Mouse (Mus musculus) neural tube, embryonic 15.5 days (tissue): ENCODE measurements at regions not wholly inside any gene's neighbourhood (a gene's known extent, or its start where the extent isn't known, plus 50 kb on each side); places are given as distances from the start of the nearest gene placed in this dataset.
A peak's percentile ranks its signal among the peaks of the same experiment; 100 is the strongest.

Experiments used
- ATAC-seq: fragments of 200-750 bp; cut with Nextera tagmentation; 2 replicates; pipeline ENCODE4 v1.8.0; 2017; ENCODE audit warnings: mild to moderate bottlenecking, moderate TSS enrichment, moderate library complexity; ENCODE audit not compliant: low FRiP score
- H3K27ac ChIP-seq: fragments of 300-500 bp; sonication (generic); replicated peaks from 2 replicates; pipeline ENCODE4 v1.5.1; 2015; ENCODE audit warnings: mild to moderate bottlenecking, inconsistent platforms
- H3K27me3 ChIP-seq: fragments of 300-500 bp; sonication (generic); replicated peaks from 2 replicates; pipeline ENCODE4 v1.6.1; 2015; ENCODE audit warnings: inconsistent platforms
- H3K36me3 ChIP-seq: fragments of 300-500 bp; sonication (generic); 2 replicates; pipeline ENCODE4 v1.6.1; 2015; ENCODE audit warnings: inconsistent platforms
- H3K4me1 ChIP-seq: fragments of 300-500 bp; sonication (generic); 2 replicates; pipeline ENCODE4 v1.6.1; 2015; ENCODE audit warnings: inconsistent platforms
- H3K4me2 ChIP-seq: fragments of 300-500 bp; sonication (generic); 2 replicates; pipeline ENCODE4 v1.6.1; 2015; ENCODE audit warnings: inconsistent platforms, mild to moderate bottlenecking, moderate library complexity
- H3K4me3 ChIP-seq: fragments of 300-500 bp; sonication (generic); replicated peaks from 2 replicates; pipeline ENCODE4 v1.5.1; 2015; ENCODE audit warnings: mild to moderate bottlenecking, inconsistent platforms
- H3K9ac ChIP-seq: fragments of 300-500 bp; sonication (generic); replicated peaks from 2 replicates; pipeline ENCODE4 v1.6.1; 2015; ENCODE audit warnings: mild to moderate bottlenecking, inconsistent platforms
- H3K9me3 ChIP-seq: fragments of 300-500 bp; sonication (generic); replicated peaks from 2 replicates; pipeline ENCODE4 v1.6.1; 2016; ENCODE audit warnings: inconsistent platforms
- WGBS: fragments of 180-500 bp; shearing (Covaris S2); methylation state at CpG from one replicate; pipeline ENCODE4 v1.1.7; 2015; ENCODE audit warnings: mixed read lengths; 5-methylcytosine and 5-hydroxymethylcytosine counted together

- Histone ChIP-seq H3K4me1 (no peaks in the 10 kb centered on the region), H3K27ac (no peak overlapping the region), H3K36me3 (no peaks in the 10 kb centered on the region), H3K27me3 (no peaks in the 10 kb centered on the region), H3K9ac (no peak overlapping the region), H3K4me3 (no peak overlapping the region), H3K4me2 (peak overlapping the region; percentile 17; the same call in 1 of the 2 replicates), H3K9me3 (no peaks in the 10 kb centered on the region)
- WGBS, result 78% methylated on average over 10 of the region's 10 CpGs
- ATAC-seq, result no peak
These were observed 205.3 kb upstream of the Onecut1 start for GRCm38 (mm10) chr9:74656392-74656791.

- no peaks in the 10 kb centered on the region for H3K27me3 ChIP-seq
- no peak overlapping the region for H3K27ac ChIP-seq
- 91% methylated on average over 4 of the region's 4 CpGs for WGBS
- no peaks in the 10 kb centered on the region for H3K4me1 ChIP-seq
- no peak overlapping the region for H3K4me2 ChIP-seq
- H3K9me3 ChIP-seq, result no peaks in the 10 kb centered on the region
- H3K4me3 ChIP-seq, result no peak overlapping the region
- no peaks in the 10 kb centered on the region for H3K36me3 ChIP-seq
- H3K9ac ChIP-seq, result no peak overlapping the region
- ATAC-seq, result no peak
These were observed 190.3 kb upstream of the Onecut1 start for GRCm38 (mm10) chr9:74671356-74671952.

DNA sequence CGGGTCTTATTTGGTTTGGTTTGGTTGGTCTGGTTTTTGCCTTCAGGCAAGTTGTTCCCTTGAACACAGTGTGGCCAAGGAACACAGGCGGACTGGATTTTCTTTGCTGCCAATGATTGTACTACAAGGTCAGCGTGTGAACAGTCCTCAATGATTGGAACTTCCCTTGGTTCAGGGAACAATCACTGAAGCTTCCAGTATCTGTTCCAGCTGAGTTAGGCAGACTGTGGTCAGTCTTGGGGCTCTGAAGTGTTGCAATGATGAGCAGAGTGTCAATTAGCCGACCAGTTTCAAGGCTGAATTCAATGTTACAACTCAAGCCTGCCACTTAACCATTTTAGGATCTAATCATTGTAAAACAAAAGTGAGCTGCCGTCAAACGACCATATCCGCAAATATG, 189.5 kb upstream of the Onecut1 start:
- 86% methylated on average over 7 of the region's 7 CpGs for WGBS
- H3K4me2 ChIP-seq, result no peak overlapping the region

GRCm38 (mm10) chr9:74698229-74698628, 163.5 kb upstream of the Onecut1 start:
- Histone ChIP-seq H3K4me2 (no peak overlapping the region), H3K9me3 (no peaks in the 10 kb centered on the region), H3K36me3 (no peaks in the 10 kb centered on the region), H3K4me1 (peaks cover 3% of the 10 kb centered on the region; the same call in 1 of the 2 replicates), H3K27ac (no peak overlapping the region), H3K9ac (no peak overlapping the region), H3K4me3 (no peak overlapping the region), H3K27me3 (no peaks in the 10 kb centered on the region)
- WGBS, result 53% methylated on average over 8 of the region's 8 CpGs
- no peak for ATAC-seq

More for the DNA sequence above, 189.5 kb upstream of the Onecut1 start:
- Histone ChIP-seq H3K9me3 (no peaks in the 10 kb centered on the region), H3K27me3 (no peaks in the 10 kb centered on the region), H3K4me3 (no peak overlapping the region), H3K36me3 (no peaks in the 10 kb centered on the region), H3K4me1 (no peaks in the 10 kb centered on the region), H3K27ac (no peak overlapping the region), H3K9ac (no peak overlapping the region)
- no peak for ATAC-seq

GRCm38 (mm10) chr9:74705698-74706097, 156.0 kb upstream of the Onecut1 start:
- 44% methylated on average over 4 of the region's 4 CpGs for WGBS
- no peak overlapping the region for H3K9ac ChIP-seq
- H3K36me3 ChIP-seq, result no peaks in the 10 kb centered on the region
- no peaks in the 10 kb centered on the region for H3K27me3 ChIP-seq
- H3K4me2 ChIP-seq, result no peak overlapping the region
- no peaks in the 10 kb centered on the region for H3K9me3 ChIP-seq
- peaks cover 13% of the 10 kb centered on the region for H3K4me1 ChIP-seq
- no peak overlapping the region for H3K27ac ChIP-seq
- ATAC-seq, result no peak
- H3K4me3 ChIP-seq, result no peak overlapping the region

- Histone ChIP-seq H3K4me2 (no peak overlapping the region), H3K9me3 (no peaks in the 10 kb centered on the region)
- 48% methylated on average over 1 of the region's 1 CpGs for WGBS
These were observed 154.1 kb upstream of the Onecut1 start for GRCm38 (mm10) chr9:74707608-74708007.

GRCm38 (mm10) chr9:74711698-74712097, 150.0 kb upstream of the Onecut1 start:
- ATAC-seq, result no peak

More at GRCm38 (mm10) chr9:74707608-74708007, 154.1 kb upstream of the Onecut1 start:
- H3K4me1 ChIP-seq, result peaks cover 10% of the 10 kb centered on the region
- no peak overlapping the region for H3K9ac ChIP-seq
- H3K27ac ChIP-seq, result no peak overlapping the region
- ATAC-seq, result no peak
- H3K4me3 ChIP-seq, result no peak overlapping the region
- H3K36me3 ChIP-seq, result no peaks in the 10 kb centered on the region
- H3K27me3 ChIP-seq, result no peaks in the 10 kb centered on the region

GRCm38 (mm10) chr9:74732451-74732850, 129.3 kb upstream of the Onecut1 start:
- ATAC-seq, result no peak
- Histone ChIP-seq H3K27me3 (no peaks in the 10 kb centered on the region), H3K27ac (no peak overlapping the region), H3K4me1 (no peaks in the 10 kb centered on the region), H3K4me2 (no peak overlapping the region), H3K36me3 (no peaks in the 10 kb centered on the region), H3K4me3 (no peak overlapping the region), H3K9me3 (no peaks in the 10 kb centered on the region), H3K9ac (no peak overlapping the region)
- WGBS, result 82% methylated on average over 5 of the region's 5 CpGs

More at GRCm38 (mm10) chr9:74711698-74712097, 150.0 kb upstream of the Onecut1 start:
- Histone ChIP-seq H3K9me3 (no peaks in the 10 kb centered on the region), H3K4me1 (peaks cover 5% of the 10 kb centered on the region; the same call in 1 of the 2 replicates), H3K27me3 (no peaks in the 10 kb centered on the region), H3K4me3 (no peak overlapping the region), H3K9ac (no peak overlapping the region), H3K36me3 (no peaks in the 10 kb centered on the region), H3K27ac (no peak overlapping the region), H3K4me2 (no peak overlapping the region)
- 88% methylated on average over 10 of the region's 10 CpGs for WGBS

- Histone ChIP-seq H3K4me3 (no peak overlapping the region), H3K27ac (no peak overlapping the region), H3K9me3 (no peaks in the 10 kb centered on the region), H3K4me1 (no peaks in the 10 kb centered on the region), H3K9ac (no peak overlapping the region), H3K27me3 (no peaks in the 10 kb centered on the region), H3K4me2 (no peak overlapping the region), H3K36me3 (no peaks in the 10 kb centered on the region)
- ATAC-seq, result no peak
- 81% methylated on average over 2 of the region's 2 CpGs for WGBS
These were observed 119.8 kb upstream of the Onecut1 start for GRCm38 (mm10) chr9:74741949-74742348.

DNA sequence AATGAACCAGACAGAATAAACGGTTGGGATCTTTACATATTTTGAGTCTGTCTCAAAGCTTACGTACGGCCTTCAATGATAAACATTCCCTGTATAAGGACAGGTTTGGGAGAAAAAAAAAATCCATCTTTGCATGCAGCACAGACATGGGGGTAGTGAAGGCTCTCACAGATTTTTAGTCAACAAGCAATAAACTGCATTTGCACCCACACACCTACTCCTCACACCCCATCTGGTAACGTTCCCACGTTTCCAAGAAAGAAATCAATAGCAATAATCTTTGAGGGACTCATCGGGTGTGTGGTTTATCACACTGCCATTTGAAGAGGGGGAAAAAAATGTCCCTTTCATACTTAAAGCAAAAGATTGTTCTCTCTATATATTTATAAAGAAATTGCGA, 113.8 kb upstream of the Onecut1 start:
- Histone ChIP-seq H3K4me1 (no peaks in the 10 kb centered on the region), H3K4me2 (no peak overlapping the region), H3K36me3 (no peaks in the 10 kb centered on the region), H3K9ac (no peak overlapping the region), H3K9me3 (no peaks in the 10 kb centered on the region), H3K4me3 (no peak overlapping the region), H3K27ac (no peak overlapping the region), H3K27me3 (no peaks in the 10 kb centered on the region)
- 84% methylated on average over 7 of the region's 7 CpGs for WGBS
- ATAC-seq, result no peak

DNA sequence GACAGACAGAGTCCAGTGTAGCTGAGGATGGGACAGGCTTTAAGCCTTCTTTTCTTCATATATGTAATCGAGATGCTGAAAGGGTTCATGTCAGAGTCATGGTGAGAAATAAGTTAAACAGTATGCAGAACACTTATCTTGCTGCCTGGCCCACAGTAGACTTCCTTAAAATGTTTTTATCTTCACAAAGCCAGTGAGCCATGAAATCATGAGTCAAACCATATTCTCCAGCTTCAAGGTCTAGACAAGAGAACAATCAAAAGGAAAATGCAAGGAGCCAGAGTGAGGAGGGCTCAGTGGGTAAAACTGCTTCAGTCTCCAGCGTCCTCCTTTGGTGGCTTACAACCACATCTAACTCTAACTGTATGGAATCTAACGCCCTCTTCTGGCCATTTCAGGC, 103.7 kb upstream of the Onecut1 start:
- Histone ChIP-seq H3K9me3 (no peaks in the 10 kb centered on the region), H3K36me3 (no peaks in the 10 kb centered on the region), H3K27me3 (no peaks in the 10 kb centered on the region), H3K4me2 (no peak overlapping the region), H3K9ac (no peak overlapping the region), H3K4me3 (no peak overlapping the region), H3K4me1 (no peaks in the 10 kb centered on the region), H3K27ac (no peak overlapping the region)
- ATAC-seq, result no peak
- WGBS, result 80% methylated on average over 3 of the region's 3 CpGs

- no peaks in the 10 kb centered on the region for H3K27me3 ChIP-seq
- no peaks in the 10 kb centered on the region for H3K4me1 ChIP-seq
- WGBS, result 87% methylated on average over 4 of the region's 4 CpGs
- H3K36me3 ChIP-seq, result no peaks in the 10 kb centered on the region
- H3K4me2 ChIP-seq, result no peak overlapping the region
- no peaks in the 10 kb centered on the region for H3K9me3 ChIP-seq
- H3K9ac ChIP-seq, result no peak overlapping the region
- no peak for ATAC-seq
- H3K27ac ChIP-seq, result no peak overlapping the region
- no peak overlapping the region for H3K4me3 ChIP-seq
These were observed 102.8 kb upstream of the Onecut1 start for GRCm38 (mm10) chr9:74758876-74759275.
